Mouse (Mus musculus): ENCODE results near the gene Olfr976.
"Not testable (repeated sequence)": the region's sequence is repeated elsewhere in the genome, so short reads cannot be mapped to it uniquely, and the experiment has no call there.

The Olfr976 gene

DNA sequence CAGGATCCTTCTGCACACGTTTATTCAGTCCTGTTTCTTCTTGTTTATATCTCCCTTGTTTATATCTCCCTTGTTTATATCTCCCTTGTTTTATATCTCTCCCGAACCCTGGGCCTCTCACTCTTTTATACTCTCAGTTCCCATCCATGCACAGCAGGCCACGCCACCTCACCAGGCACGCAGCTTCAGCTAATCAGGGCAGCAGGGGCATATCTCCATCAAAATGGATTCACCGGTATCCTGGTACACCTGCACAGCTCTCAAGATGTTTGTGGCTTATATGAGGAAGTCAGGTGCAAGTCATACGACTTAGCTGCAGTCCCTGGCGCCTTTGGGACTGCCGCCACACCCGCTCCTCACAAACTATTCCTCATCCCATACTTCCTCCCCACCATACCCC is at the start of gene Olfr976:
TSS of gene Olfr976 (minus strand) at position 101 of the 400 bp plus-strand sequence.
- DNase-seq (ENCODE audit: low spot score in 2 of 2): not testable (repeated sequence)

DNA sequence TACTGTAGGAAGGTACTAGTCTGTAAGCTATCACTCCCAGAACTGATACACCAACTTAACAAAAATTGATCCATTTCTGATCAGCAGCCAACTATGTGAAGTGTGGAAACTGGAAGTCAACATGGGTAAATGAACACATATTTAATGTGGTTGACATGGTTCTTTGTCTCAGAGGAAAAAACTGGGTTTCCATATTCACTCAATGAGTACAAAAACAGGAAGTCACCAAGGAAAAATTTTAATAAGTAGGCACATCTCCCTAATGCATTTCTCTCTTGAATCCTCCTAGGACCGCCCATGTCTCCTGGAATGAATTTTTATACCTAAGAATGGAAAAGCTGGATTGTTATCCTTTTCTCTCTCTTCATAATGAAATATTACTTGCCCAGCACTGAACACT is 48.5 kb upstream of the Olfr976 start, which contains the start of gene Olfr980:
TSS of gene Olfr980 (minus strand) at position 101 of the 400 bp plus-strand sequence.
- no peak for DNase-seq (ENCODE audit: low spot score in 2 of 2)

GRCm38 (mm10) chr9:40003365-40003764 is 42.4 kb upstream of the Olfr976 start, which contains the start of gene Olfr979:
Olfr979 (minus strand) TSS chr9:40003465.
- no peak for DNase-seq (ENCODE audit: low spot score in 2 of 2)

GRCm38 (mm10) chr9:39991813-39992212 is 30.9 kb upstream of the Olfr976 start, which contains the start of gene Olfr978:
Olfr978 (plus strand) TSS chr9:39992113.
- no peak for DNase-seq (ENCODE audit: low spot score in 2 of 2)

DNA sequence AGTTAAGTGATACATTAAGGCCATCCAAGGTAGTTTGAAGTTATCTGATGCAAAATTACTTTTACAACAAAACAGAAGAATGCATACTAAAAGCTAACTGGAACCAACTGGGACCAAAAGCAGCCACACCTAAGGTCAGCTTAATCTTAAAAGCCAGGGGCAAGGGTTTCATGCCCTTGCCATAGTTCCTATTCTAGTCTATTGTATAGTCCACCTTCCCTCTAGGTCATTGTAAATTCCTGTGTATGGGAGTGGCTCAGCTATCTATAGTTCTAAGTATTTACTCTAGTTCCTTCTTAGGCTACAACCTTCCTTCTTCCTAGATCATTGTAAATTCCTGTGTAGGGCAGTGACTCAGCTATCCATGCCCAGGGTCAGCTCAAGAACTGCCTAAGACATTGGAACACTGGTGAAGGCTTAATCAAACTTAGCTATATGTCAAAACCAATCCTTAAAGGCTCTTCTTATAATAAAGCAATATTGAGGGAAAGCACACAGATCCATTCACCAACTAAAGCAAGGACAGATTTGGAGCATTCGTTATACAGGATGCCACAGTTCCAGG is 15.7 kb upstream of the Olfr976 start:
- not testable (repeated sequence) for DNase-seq (ENCODE audit: low spot score in 2 of 2)

GRCm38 (mm10) chr9:39951946-39952345 is 9.0 kb downstream of the Olfr976 start, which contains the start of gene Olfr975:
Olfr975 (minus strand) TSS chr9:39952046.
- DNase-seq (ENCODE audit: low spot score in 2 of 2): no peak

- DNase-seq (ENCODE audit: low spot score in 2 of 2): no peak
Measured at GRCm38 (mm10) chr9:39937201-39937600, 23.7 kb downstream of the Olfr976 start, which contains the start of gene Olfr974. Olfr974 (plus strand) TSS chr9:39937501.

GRCm38 (mm10) chr9:39928837-39929236 is 32.1 kb downstream of the Olfr976 start:
- DNase-seq (ENCODE audit: low spot score in 2 of 2): not testable (repeated sequence)

- not testable (repeated sequence) for DNase-seq (ENCODE audit: low spot score in 2 of 2)
Measured at GRCm38 (mm10) chr9:39927975-39928836, 32.7 kb downstream of the Olfr976 start.

DNA sequence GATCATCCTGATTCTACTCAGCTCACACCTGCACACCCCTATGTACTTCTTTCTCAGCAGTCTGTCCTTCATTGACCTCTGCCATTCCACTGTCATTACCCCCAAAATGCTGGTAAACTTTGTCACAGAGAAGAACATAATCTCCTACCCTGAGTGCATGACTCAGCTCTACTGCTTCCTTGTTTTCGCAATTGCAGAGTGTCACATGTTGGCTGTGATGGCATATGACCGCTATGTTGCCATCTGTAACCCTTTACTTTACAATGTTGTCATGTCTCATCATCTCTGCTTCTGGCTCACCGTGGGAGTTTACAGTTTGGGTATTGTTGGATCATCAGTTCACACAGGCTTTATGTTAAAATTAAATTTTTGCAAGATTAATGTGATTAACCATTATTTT is 51.0 kb downstream of the Olfr976 start:
- DNase-seq (ENCODE audit: low spot score in 2 of 2): no peak

DNA sequence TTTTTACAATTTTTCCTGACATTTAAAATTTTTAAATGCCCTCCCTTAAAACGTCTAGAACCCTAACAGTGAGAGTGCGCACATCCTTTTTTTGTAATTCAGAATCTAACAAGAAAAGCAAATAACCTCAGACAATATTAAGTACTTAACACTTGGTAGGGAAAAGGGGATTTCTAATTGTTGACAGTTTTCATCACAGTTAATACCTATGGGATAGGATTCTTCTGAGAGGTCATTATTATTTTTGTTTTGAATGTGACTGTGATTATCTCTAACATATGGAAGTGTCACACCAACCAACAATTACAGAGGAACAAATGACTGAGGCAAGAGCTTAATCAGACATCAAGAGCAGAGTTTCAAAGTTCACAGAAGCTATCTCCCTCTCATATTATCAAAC is 53.9 kb downstream of the Olfr976 start, which contains the start of gene Olfr229:
TSS of gene Olfr229 (plus strand) at position 301 of the 400 bp plus-strand sequence.
- DNase-seq (ENCODE audit: low spot score in 2 of 2): no peak

GRCm38 (mm10) chr9:39905106-39905505 is 55.8 kb downstream of the Olfr976 start:
- no peak for DNase-seq (ENCODE audit: low spot score in 2 of 2)

All from natural killer cell, adult 2 months (primary cell).